Mouse (Mus musculus): ENCODE results near the gene Gm21992.

- TF ChIP-seq CTCF (IDR thresholded peaks at IDR 0.05; ENCODE audit: low read depth, low read length) (no peak), POLR2A (IDR thresholded peaks at IDR 0.05; ENCODE audit: extremely low read depth, insufficient read depth, low read length) (no peak)
Observed at GRCm38 (mm10) chr19:4859081-4859480, 47.7 kb upstream of the Gm21992 start.

All from liver, adult 2 months (tissue).